Mouse (Mus musculus) liver, embryonic 11.5 days (tissue): ENCODE results near the gene Esrrb. TPM values are rescaled to one million over a fixed set of nuclear protein-coding genes. Genes with fewer than 3 reads are reported as not detected.

Source experiments
- ATAC-seq: fragments of 200-750 bp; cut with Nextera tagmentation; replicated peaks from 2 replicates; pipeline ENCODE4 v1.8.0; 2017; ENCODE audit warnings: moderate number of reproducible peaks, mild to moderate bottlenecking, moderate TSS enrichment, moderate library complexity; ENCODE audit not compliant: low FRiP score
- DNase-seq: peaks from one replicate; pipeline ENCODE4 v3.0.0-alpha.2; 2017; ENCODE audit warnings: low spot score
- H3K27ac ChIP-seq: fragments of 300-500 bp; sonication (generic); 2 replicates; pipeline ENCODE4 v1.5.1; 2014; ENCODE audit warnings: mild to moderate bottlenecking, low read depth, low read length, control low read depth
- H3K27me3 ChIP-seq: fragments of 300-500 bp; sonication (generic); replicated peaks from 2 replicates; pipeline ENCODE4 v1.6.1; 2014; ENCODE audit warnings: low read length, mixed read lengths; ENCODE audit not compliant: control insufficient read depth, insufficient read depth
- H3K36me3 ChIP-seq: fragments of 300-500 bp; sonication (generic); 2 replicates; pipeline ENCODE4 v1.6.1; 2014; ENCODE audit warnings: mild to moderate bottlenecking, low read length, moderate library complexity, mixed read lengths; ENCODE audit not compliant: control insufficient read depth, insufficient read depth
- H3K4me1 ChIP-seq: fragments of 300-500 bp; sonication (generic); replicated peaks from 2 replicates; pipeline ENCODE4 v1.6.1; 2014; ENCODE audit warnings: low read length, mixed read lengths; ENCODE audit not compliant: control insufficient read depth, insufficient read depth
- H3K4me2 ChIP-seq: fragments of 300-500 bp; sonication (generic); 2 replicates; pipeline ENCODE4 v1.6.1; 2014; ENCODE audit warnings: mild to moderate bottlenecking, control low read depth, moderate library complexity
- H3K4me3 ChIP-seq: fragments of 300-500 bp; sonication (generic); 2 replicates; pipeline ENCODE4 v1.5.1; 2014; ENCODE audit warnings: low read depth, low read length, control low read depth
- H3K9ac ChIP-seq: fragments of 300-500 bp; sonication (generic); 2 replicates; pipeline ENCODE4 v1.6.1; 2014; ENCODE audit warnings: low read depth, low read length, control low read depth
- H3K9me3 ChIP-seq: fragments of 300-500 bp; sonication (generic); 2 replicates; pipeline ENCODE4 v1.6.1; 2016; ENCODE audit warnings: low read length, inconsistent platforms, mixed read lengths; ENCODE audit not compliant: control insufficient read depth
- WGBS: fragments of 180-500 bp; shearing (Covaris S2); extraction: QIAGEN DNeasy Blood & Tissue Kit; methylation state at CpG from one replicate; pipeline ENCODE4 v1.1.7; 2014; 5-methylcytosine and 5-hydroxymethylcytosine counted together
- polyA plus RNA-seq: library from polyadenylated mRNA; unstranded; fragments of >200 nt; fragmentation: Nextera tagmentation; extraction: Ambion mirVana; gene quantifications from 2 replicates; pipeline ENCODE4 v1.2.1, GENCODE M21; 2014

Gene Esrrb
- polyA plus RNA-seq, 1 experiment from 2014 or later: not detected

- Histone ChIP-seq H3K9ac (no peak overlapping the region), H3K4me2 (no peak overlapping the region), H3K4me1 (no peaks in the 10 kb centered on the region), H3K9me3 (no peaks in the 10 kb centered on the region), H3K27me3 (peaks cover 6% of the 10 kb centered on the region), H3K27ac (no peak overlapping the region), H3K4me3 (no peak overlapping the region), H3K36me3 (no peaks in the 10 kb centered on the region)
- no peak for ATAC-seq
- DNase-seq: no peak
- 58% methylated on average over 6 of the region's 6 CpGs for WGBS
Measured at GRCm38 (mm10) chr12:86359406-86359805, 1.5 kb upstream of the Esrrb start.

DNA sequence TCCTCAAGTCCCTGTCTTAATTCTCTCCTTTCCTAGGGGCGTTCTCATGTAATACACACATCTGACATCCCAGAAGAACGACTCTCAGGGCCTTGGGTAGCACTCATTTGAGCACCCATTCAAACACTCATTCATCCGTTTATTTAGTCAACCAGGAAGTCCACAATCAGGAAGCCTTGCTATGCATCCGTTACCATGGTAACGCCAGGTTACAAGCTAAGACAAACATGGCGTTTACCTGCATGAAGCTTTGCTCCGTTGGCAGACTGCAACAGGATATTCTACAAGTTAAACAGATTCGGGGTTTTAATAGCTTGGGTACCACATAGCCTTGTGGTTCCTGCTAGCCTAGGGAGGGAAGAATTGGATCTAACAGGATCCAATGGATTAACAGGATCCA lies 1.0 kb upstream of the Esrrb start:
- Histone ChIP-seq H3K4me1 (no peaks in the 10 kb centered on the region), H3K27ac (no peak overlapping the region), H3K27me3 (peaks cover 7% of the 10 kb centered on the region), H3K9ac (no peak overlapping the region), H3K9me3 (no peaks in the 10 kb centered on the region), H3K4me2 (no peak overlapping the region), H3K36me3 (no peaks in the 10 kb centered on the region), H3K4me3 (no peak overlapping the region)
- no peak for DNase-seq
- WGBS: 67% methylated on average over 8 of the region's 8 CpGs
- ATAC-seq: no peak

DNA sequence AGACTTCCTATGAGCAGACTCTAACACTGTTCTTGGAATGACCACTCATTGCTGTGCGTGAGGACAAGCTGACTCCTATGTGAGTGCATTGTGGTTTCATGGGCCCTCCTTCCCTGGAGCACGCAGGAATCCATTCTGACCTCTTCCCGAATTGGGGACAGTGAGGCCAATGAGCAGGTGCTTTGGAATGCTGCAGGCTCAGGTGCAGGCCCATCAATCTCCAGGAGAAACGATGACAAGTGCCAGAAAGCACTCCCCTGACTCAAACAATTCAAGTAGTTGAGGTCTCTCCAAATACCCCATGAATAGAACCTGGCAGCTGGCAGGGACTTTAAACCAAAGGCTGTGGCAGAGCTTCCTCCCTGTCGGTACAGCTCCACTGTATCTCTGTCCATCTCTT lies 3.4 kb downstream of the Esrrb start:
- no peak overlapping the region for H3K9ac ChIP-seq
- H3K9me3 ChIP-seq: no peaks in the 10 kb centered on the region
- no peak overlapping the region for H3K4me3 ChIP-seq
- no peaks in the 10 kb centered on the region for H3K4me1 ChIP-seq
- ATAC-seq (no peak), DNase-seq (no peak)
- no peak overlapping the region for H3K4me2 ChIP-seq
- H3K36me3 ChIP-seq: no peaks in the 10 kb centered on the region
- WGBS: 12% methylated on average over 5 of the region's 5 CpGs
- peaks cover 16% of the 10 kb centered on the region for H3K27me3 ChIP-seq
- no peak overlapping the region for H3K27ac ChIP-seq

GRCm38 (mm10) chr12:86364756-86365155 lies 3.8 kb downstream of the Esrrb start:
- H3K4me1 ChIP-seq: no peaks in the 10 kb centered on the region
- DNase-seq (no peak), ATAC-seq (no peak)
- H3K27me3 ChIP-seq: peaks cover 16% of the 10 kb centered on the region
- H3K9ac ChIP-seq: no peak overlapping the region
- 15% methylated on average over 5 of the region's 5 CpGs for WGBS
- H3K27ac ChIP-seq: no peak overlapping the region
- no peak overlapping the region for H3K4me3 ChIP-seq
- H3K36me3 ChIP-seq: no peaks in the 10 kb centered on the region
- H3K9me3 ChIP-seq: no peaks in the 10 kb centered on the region
- H3K4me2 ChIP-seq: no peak overlapping the region

DNA sequence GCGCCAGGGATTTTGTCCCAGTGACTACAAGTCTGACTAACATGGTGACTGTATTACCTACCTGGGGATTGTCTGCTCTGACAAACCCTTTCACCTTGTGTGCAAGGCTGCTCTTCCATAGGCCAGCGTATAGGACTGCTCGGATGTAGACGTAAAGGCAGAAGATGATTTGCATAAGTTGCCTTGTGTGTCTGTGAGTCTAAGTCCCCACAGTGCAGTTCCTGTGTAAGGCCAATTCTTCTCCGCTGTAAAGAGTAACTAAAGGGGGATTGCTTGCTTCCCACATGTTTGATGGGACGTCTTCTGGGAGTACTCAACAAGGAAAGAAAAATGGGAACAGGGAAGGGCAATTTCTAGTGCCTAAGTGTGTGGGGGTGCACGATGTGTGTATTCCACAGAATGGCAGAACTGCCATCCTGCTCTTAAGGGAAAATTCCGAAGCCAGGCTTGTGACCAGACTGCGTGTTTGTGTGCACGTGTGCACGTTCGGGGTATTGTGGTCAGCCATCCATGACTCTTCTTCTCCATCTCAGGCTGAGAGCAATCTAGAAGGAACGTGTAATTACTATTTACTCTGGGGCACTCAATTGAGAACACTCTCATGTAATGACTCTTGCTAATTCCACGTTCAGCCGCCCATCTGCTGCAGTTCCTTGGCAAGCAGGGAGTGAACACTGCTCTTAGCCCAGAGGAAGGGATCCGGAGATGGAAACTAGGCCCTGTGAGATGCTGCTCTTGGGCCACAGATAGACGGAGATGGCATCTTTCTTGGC lies 9.9 kb downstream of the Esrrb start:
- no peaks in the 10 kb centered on the region for H3K4me1 ChIP-seq
- H3K4me2 ChIP-seq: no peak overlapping the region
- H3K4me3 ChIP-seq: no peak overlapping the region
- ATAC-seq (no peak), DNase-seq (no peak)
- H3K9ac ChIP-seq: no peak overlapping the region
- H3K27ac ChIP-seq: no peak overlapping the region
- no peaks in the 10 kb centered on the region for H3K9me3 ChIP-seq
- WGBS: 84% methylated on average over 17 of the region's 17 CpGs
- no peaks in the 10 kb centered on the region for H3K36me3 ChIP-seq
- H3K27me3 ChIP-seq: peaks cover 8% of the 10 kb centered on the region

- H3K36me3 ChIP-seq: no peaks in the 10 kb centered on the region
- DNase-seq (no peak), ATAC-seq (no peak)
- WGBS: 75% methylated on average over 8 of the region's 8 CpGs
- no peaks in the 10 kb centered on the region; the same call in 1 of the 2 replicates for H3K27me3 ChIP-seq
- no peak overlapping the region for H3K4me3 ChIP-seq
- no peaks in the 10 kb centered on the region for H3K9me3 ChIP-seq
- H3K4me1 ChIP-seq: no peaks in the 10 kb centered on the region
- no peak overlapping the region for H3K4me2 ChIP-seq
- H3K9ac ChIP-seq: no peak overlapping the region
- H3K27ac ChIP-seq: no peak overlapping the region
Measured at GRCm38 (mm10) chr12:86374286-86374685, 13.4 kb downstream of the Esrrb start.

GRCm38 (mm10) chr12:86379672-86380213 lies 18.8 kb downstream of the Esrrb start:
- no peak for DNase-seq
- no peaks in the 10 kb centered on the region for H3K9me3 ChIP-seq
- H3K36me3 ChIP-seq: no peaks in the 10 kb centered on the region
- ATAC-seq: no peak
- peaks cover 9% of the 10 kb centered on the region for H3K27me3 ChIP-seq
- no peak overlapping the region for H3K4me2 ChIP-seq
- WGBS: 34% methylated on average over 15 of the region's 15 CpGs
- no peak overlapping the region for H3K9ac ChIP-seq
- H3K4me1 ChIP-seq: no peaks in the 10 kb centered on the region
- H3K27ac ChIP-seq: no peak overlapping the region
- H3K4me3 ChIP-seq: no peak overlapping the region

DNA sequence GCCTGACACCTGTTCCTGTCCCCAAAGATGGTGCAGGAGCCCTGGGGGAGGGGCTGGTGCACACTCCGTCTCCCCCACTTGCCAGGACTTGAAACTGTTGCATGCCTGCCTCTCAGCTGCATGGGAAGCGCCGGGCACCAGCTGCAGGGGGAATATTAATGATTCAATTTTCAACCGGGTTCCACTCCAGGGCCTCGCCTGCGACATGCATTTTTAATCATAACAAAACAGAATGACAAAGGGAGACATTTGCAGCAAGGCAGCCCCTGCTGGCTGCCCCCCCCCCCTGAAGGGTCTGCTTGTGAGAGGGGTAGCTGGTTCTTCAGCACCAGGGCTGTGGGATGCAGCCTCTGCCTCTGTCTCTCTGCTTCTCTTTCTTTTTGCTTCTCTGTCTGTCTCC lies 22.9 kb downstream of the Esrrb start:
- H3K4me2 ChIP-seq: no peak overlapping the region
- ATAC-seq (no peak), DNase-seq (no peak)
- H3K4me1 ChIP-seq: no peaks in the 10 kb centered on the region
- no peaks in the 10 kb centered on the region for H3K9me3 ChIP-seq
- 38% methylated on average over 6 of the region's 6 CpGs for WGBS
- H3K27me3 ChIP-seq: peaks cover 9% of the 10 kb centered on the region; the same call in 1 of the 2 replicates
- no peaks in the 10 kb centered on the region for H3K36me3 ChIP-seq
- no peak overlapping the region for H3K4me3 ChIP-seq
- H3K9ac ChIP-seq: no peak overlapping the region
- H3K27ac ChIP-seq: no peak overlapping the region

DNA sequence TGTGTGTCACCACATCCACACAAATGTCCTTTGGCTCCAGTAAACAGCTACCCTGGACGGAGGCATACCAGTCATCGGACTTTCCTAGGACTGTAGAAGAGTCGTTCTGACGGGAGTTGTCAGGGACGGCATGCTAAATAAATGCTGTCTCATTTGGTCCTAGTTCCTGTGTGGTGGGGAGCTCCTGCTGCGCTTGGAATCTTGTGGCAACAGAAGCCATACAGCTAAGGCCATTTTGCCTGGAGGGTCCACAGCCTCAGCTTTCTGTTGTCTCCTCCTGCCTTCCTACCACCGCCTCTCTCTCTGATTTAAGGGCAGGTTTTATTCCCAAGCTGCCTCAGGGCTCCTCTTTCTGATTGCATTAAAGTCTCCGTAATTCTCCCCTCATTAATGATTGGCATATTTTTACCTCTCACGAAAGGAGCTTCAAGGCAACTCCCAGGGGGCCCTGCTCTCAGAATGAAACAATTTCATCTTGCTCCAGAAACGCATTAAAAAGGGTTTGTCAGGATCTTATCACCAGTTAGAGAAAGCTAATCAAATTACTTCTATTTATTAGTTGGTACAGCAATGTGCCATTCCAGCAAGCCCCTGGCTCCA lies 26.9 kb downstream of the Esrrb start:
- Histone ChIP-seq H3K36me3 (no peaks in the 10 kb centered on the region), H3K4me2 (no peak overlapping the region), H3K4me3 (no peak overlapping the region), H3K27ac (no peak overlapping the region), H3K27me3 (no peaks in the 10 kb centered on the region), H3K4me1 (no peaks in the 10 kb centered on the region), H3K9me3 (no peaks in the 10 kb centered on the region), H3K9ac (no peak overlapping the region)
- no peak for ATAC-seq
- WGBS: 71% methylated on average over 10 of the region's 10 CpGs
- DNase-seq: no peak
